Mouse (Mus musculus): ENCODE data around the gene Rasgef1b.

Rasgef1b gene

GRCm38 (mm10) chr5:99728649-99729212 is at the start of gene Rasgef1b:
Rasgef1b (minus strand) TSS chr5:99729065.
- DNase-seq (ENCODE audit: low read depth, low spot score): peak; percentile 79

- no peak for DNase-seq (ENCODE audit: low read depth, low spot score)
Observed at GRCm38 (mm10) chr5:99775342-99775741, 46.5 kb upstream of the Rasgef1b start.

- DNase-seq (ENCODE audit: low read depth, low spot score): no peak
Observed at GRCm38 (mm10) chr5:99773265-99773664, 44.4 kb upstream of the Rasgef1b start.

DNA sequence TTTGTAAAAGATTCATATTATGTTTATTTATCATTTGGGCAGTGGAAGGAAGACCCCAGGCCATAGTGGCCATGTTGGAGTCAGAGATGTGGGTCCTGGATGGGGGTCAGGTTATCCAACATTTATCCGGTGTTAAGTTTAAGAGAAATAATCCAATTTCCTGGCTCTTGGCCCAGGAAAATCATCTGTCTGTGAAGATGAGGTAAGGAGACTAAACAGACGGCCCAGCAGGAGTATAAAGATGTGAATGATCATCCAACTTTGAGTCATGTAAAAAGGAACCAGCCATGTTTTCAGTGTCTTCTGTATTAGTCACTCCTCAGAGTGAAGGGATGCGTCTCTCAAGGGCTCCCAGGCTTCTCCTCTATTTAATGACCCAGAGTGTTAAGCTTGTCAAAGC is 35.4 kb upstream of the Rasgef1b start:
- DNase-seq (ENCODE audit: low read depth, low spot score): no peak

GRCm38 (mm10) chr5:99758859-99759258 is 30.0 kb upstream of the Rasgef1b start:
- DNase-seq (ENCODE audit: low read depth, low spot score): no peak

- no peak for DNase-seq (ENCODE audit: low read depth, low spot score)
Observed at GRCm38 (mm10) chr5:99753843-99754242, 25.0 kb upstream of the Rasgef1b start.

DNA sequence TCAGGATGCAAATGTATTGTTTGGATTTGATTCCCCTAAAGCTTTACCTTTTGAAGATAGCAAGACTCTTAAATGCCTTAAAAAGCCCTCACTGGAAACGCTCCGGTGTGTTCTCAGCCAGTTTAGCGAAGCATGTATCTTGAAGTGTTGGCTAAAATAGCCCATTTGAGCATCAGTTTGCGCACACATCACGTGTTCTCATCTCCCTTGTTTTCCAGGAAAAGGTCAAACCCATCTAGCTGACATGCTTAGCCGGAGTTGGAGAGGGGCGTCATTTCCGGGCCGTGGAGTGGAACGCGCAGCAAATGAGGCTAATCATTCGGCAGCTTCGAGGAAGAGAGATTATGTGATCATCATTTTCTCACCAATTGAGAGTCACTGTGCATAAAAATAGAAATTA is 24.5 kb upstream of the Rasgef1b start:
- no peak for DNase-seq (ENCODE audit: low read depth, low spot score)

DNA sequence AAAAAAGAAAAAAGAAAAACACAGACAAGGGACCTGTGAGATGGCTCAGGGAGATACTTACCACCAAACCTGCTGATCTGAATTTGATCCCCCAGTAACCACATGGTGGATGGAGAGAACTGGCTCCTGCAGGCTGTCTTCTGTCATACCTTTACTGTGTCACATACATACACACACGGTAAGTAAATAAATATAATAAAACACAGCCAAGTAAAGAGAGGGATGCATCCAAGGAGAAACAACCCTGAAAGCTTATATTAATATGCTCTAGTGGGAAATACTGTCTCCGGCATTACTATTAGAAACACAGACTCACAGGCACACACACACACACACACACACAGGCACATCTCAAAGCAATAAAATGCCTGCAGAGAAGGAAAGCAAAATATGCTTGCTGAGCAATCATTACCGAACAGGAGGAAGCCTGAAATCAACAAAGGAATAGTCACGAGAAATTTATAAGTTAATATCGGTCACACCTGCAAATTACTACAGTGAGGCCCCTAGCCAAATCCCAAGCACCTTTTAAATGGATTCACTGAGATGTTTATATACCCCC is 23.9 kb upstream of the Rasgef1b start:
- no peak for DNase-seq (ENCODE audit: low read depth, low spot score)

DNA sequence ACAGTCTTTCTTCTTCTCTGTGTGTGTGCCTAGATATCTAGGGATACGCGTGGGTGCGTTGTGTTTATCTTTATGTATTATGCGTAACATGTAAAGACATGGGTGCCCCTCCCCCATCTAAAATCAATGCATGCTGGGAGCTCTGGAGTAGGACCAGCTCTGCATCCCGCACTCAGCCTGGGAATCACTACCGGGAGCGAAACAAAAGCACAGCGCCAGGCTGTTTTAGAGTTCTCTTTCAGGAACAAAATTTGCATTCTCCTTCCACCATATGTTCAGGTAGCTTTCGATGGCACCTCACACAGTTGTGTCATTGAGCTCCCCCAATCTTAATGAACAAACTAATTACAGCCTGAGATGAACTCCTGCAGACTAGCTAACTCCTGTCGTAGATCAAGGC is 19.6 kb upstream of the Rasgef1b start:
- no peak for DNase-seq (ENCODE audit: low read depth, low spot score)

DNA sequence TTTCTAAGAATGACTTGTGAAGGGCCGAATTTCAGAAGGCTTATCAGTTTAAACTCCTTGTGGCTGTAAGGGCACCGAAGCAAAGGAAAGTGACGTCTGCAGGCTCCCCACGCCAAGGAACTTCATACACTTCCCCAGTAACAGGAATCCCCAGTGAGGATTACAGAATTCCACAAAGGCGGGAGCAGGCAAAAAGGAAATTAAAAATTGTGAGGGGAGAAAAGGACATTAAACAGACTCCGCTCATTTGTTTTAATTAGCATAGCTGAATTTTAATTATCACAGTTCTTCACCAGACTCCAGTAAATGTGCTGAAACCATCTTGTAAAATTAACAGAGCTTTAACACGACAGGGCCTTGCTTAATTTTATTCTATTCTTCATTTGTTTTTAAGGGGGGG is 17.2 kb upstream of the Rasgef1b start:
- DNase-seq (ENCODE audit: low read depth, low spot score): no peak

- no peak for DNase-seq (ENCODE audit: low read depth, low spot score)
Observed at GRCm38 (mm10) chr5:99742874-99743273, 14.0 kb upstream of the Rasgef1b start.

DNA sequence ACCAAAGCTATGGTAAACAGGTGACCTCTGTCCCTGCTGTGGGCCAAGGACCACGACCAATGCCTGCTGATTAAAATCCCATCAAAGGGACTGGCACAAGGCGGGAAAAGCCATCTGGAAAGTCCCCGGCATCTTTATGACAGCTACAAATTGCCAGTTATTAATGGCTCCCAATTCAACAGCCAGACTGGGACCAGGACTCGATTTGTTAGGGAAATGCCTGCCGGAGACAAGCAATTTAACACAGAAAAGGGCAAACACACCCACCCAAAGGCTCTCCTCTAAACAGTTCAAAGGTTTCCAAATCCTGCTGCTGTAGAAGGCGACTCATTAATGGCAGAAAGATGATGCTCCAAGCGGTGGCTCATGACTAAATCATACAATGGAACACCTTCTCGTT is 13.2 kb upstream of the Rasgef1b start:
- peak; percentile 51 for DNase-seq (ENCODE audit: low read depth, low spot score)

DNA sequence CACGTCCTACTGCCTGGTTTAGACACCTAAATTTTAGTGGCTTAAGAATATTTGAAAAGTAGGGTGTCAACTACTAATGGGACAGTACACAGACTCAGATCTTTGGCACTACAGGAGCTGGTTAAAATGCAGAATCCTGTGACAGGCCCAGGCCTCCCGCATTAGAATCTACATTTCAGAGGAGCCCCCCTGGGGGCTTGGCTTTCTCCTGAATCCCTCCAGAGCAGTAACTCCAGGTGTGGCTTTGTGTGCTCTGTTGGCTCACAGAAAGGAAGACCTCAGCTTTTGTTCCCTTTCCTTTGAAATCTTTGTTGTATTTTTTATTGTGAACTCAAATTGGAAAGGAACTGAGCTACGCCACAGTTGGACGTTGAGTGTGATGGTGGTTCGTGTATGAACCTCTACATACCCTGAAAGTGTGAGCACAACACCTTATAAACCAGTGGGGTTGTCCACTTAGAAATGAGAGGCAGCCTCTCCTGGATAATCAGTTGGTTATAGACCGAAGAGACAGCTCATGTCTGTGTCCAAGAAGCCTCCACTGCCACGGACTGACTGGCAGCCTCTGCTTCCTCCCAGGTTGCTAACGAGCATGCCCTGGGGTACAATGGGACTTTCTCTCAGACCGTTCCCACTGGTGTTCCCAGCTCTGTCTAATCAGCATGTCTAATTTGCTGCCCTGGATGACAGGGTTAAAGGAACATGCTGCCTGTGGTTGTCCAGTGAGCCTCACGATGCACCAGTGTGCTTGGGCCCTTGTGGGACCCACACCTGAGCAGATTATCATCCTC is 9.3 kb upstream of the Rasgef1b start:
- no peak for DNase-seq (ENCODE audit: low read depth, low spot score)

DNA sequence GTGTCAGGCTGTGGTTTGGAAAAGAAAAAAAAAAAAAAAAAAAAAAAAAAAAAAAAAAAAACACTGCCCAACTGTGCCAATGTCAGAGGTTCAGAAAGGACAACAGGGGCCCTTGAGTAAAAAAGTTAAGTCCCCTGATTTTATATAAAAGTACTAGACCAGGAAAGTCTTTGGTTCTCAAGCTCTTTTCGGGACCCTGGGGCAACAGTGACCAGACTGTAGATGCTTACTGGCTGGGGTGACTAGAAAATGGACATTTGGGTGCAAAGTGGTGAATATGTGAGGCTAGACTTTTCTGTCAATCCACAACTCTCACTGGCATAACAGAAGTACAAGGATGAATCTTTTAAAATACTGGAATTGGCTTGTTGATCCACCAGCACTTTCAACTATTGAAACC is 1.1 kb upstream of the Rasgef1b start:
- DNase-seq (ENCODE audit: low read depth, low spot score): no peak

- DNase-seq (ENCODE audit: low read depth, low spot score): peak; percentile 72
Observed at GRCm38 (mm10) chr5:99729361-99729882, 557 bp upstream of the Rasgef1b start.

DNA sequence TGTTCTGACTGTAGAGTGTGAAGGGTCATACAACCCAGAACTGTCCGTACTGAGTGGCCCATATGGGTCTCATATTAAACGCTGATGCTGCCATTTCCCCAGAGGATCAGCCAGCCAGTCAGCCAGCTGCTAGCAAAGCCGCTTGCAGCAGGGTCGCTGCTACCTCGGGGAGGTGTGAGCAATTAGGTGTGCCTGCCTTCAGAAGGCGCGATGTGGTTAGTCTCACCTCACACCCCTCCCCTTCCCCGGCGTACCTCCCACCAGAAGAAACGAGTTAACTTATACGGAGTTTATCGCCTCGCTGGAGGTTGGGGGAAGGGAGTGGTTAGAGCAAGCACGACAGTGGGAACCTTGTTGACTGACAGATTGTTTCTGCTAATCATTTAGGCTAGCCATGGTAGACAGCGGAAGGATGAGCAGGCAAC is 826 bp downstream of the Rasgef1b start:
- DNase-seq (ENCODE audit: low read depth, low spot score): peak; percentile 85

- DNase-seq (ENCODE audit: low read depth, low spot score): no peak
Observed at GRCm38 (mm10) chr5:99723941-99724340, 4.9 kb downstream of the Rasgef1b start.

DNA sequence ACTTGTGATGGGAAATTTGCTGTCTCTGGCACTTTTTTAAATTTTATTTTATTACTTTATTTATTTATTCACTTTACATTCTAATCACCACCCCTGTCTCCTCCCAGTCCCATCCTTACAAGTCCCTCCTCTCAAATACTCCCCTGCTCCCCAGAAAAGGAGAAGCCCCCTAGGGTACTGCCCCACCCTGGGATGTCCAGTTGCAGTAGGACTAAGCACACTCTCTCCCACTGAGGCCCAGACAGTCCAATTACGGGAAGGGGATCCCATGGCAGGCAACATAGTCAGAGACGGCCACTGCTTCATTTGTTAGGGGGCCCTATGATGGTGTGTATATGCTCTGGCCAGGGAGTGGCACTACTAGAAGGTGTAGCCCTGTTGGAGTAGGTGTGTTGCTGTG is 6.6 kb downstream of the Rasgef1b start:
- DNase-seq (ENCODE audit: low read depth, low spot score): no peak

DNA sequence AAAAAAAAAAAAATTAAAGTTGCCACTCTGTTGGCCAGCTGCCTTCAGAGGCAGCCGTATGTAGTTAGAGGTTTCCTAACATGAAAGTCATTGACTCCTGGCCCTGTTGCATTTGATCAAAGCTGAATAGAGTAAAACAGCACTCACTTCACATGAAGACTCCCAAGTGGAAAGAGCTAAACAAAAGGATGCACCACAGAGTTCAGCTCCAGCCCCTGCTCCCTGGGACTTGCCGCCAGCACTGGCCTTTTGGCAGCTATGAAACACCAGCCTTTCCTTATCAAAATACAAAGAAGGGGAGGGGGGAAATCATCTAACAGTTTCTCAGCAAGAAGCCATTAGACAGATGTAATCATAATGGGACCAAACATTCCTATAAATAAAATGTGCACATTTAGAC is 8.3 kb downstream of the Rasgef1b start:
- DNase-seq (ENCODE audit: low read depth, low spot score): no peak

DNA sequence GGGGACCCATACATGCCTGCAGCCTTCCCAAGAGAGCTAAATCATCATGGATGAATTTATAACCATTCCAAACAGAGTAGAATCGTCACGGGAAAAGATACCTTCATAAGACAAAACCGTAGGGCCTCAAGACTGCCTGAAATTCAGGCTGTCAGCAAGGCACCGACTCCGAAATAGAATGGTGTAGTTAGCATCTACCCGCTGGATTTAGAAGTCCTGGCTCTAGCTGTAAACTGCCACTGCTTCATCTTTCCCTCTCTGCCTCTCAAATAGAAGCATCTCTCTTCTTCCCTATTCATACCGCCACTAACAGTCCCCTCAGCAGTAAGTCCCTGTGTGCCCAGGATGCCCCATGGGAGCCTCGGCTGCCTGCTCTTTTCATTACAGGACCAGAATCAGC is 10.9 kb downstream of the Rasgef1b start:
- DNase-seq (ENCODE audit: low read depth, low spot score): no peak

DNA sequence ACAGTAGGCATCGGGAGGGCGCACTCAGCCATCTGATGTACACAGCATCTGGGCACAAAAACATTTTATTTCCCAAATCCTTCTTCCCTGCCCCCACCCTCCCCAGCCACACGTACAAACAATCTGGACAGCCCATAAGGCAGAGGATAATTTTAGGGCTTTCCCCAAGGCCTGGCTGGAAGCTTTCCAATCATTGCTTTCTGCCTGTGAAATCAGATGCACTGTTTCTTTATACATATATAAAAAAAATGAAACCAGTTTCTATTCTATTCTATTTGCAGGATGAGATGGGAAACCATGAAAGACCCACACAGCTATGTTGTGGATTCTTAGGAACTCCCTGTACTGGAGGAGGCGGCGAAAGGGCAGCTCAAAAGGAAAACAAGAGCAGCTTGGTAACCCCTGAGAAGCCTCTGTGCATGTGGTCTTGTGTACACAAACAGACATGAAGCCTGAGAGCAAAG is 13.6 kb downstream of the Rasgef1b start:
- DNase-seq (ENCODE audit: low read depth, low spot score): no peak

GRCm38 (mm10) chr5:99711947-99712346 is 16.9 kb downstream of the Rasgef1b start:
- no peak for DNase-seq (ENCODE audit: low read depth, low spot score)

- peak; percentile 23 for DNase-seq (ENCODE audit: low read depth, low spot score)
Observed at GRCm38 (mm10) chr5:99708706-99709105, 20.2 kb downstream of the Rasgef1b start.
